Mouse (Mus musculus) myocyte (in vitro differentiated cells): Measurements from ENCODE around the gene Exph5. TPM values are rescaled to one million over a fixed set of nuclear protein-coding genes. Genes with fewer than 3 reads are reported as not detected.

Experiments
- H3K27me3 ChIP-seq: one replicate; pipeline ENCODE4 v1.6.1; 2011; ENCODE audit not compliant: control insufficient read depth, insufficient read depth, insufficient read length
- H3K36me3 ChIP-seq: one replicate; pipeline ENCODE4 v1.6.1; 2011; ENCODE audit not compliant: control insufficient read depth, insufficient read depth
- H3K4me2 ChIP-seq: one replicate; pipeline ENCODE4 v1.6.1; 2011; ENCODE audit warnings: low read depth, control low read depth
- H3K4me3 ChIP-seq: one replicate; pipeline ENCODE4 v1.5.1; 2011; ENCODE audit warnings: mild to moderate bottlenecking, control low read depth, moderate library complexity
- H3K79me2 ChIP-seq: one replicate; pipeline ENCODE4 v1.6.1; 2011; ENCODE audit not compliant: control insufficient read depth, insufficient read depth
- H3ac ChIP-seq: one replicate; pipeline ENCODE4 v1.6.1; 2011; ENCODE audit not compliant: control insufficient read depth, insufficient read length
- CEBPB ChIP-seq: IDR thresholded peaks from 2 replicates; pipeline ENCODE4 v1.6.1; 2011; ENCODE audit warnings: mild to moderate bottlenecking, moderate library complexity; ENCODE audit not compliant: poor library complexity, insufficient read depth, severe bottlenecking
- E2F4 ChIP-seq: IDR thresholded peaks from one replicate; pipeline ENCODE4 v1.6.1; 2011; ENCODE audit warnings: mild to moderate bottlenecking, control low read depth, moderate library complexity; ENCODE audit not compliant: insufficient read depth
- MAX ChIP-seq: IDR thresholded peaks from one replicate; pipeline ENCODE4 v1.6.1; 2011; ENCODE audit warnings: low read depth, mild to moderate bottlenecking, control low read depth
- MYOD1 ChIP-seq, 3 experiments: IDR thresholded peaks; one replicate each; pipeline ENCODE4 v1.6.1; 2011; ENCODE audit warnings: control low read depth in 2 of 3, low read depth in 2 of 3, mild to moderate bottlenecking in 2 of 3, moderate library complexity in 1 of 3; ENCODE audit not compliant: insufficient read length in 2 of 3, control insufficient read depth in 1 of 3
- MYOG ChIP-seq, 3 experiments: IDR thresholded peaks; one replicate each; pipeline ENCODE4 v1.6.1; 2011; ENCODE audit warnings: control low read depth in 2 of 3, low read depth in 2 of 3, mild to moderate bottlenecking in 2 of 3; ENCODE audit not compliant: insufficient read length in 2 of 3, control insufficient read depth in 1 of 3, insufficient read depth in 1 of 3
- POLR2A ChIP-seq: IDR thresholded peaks from one replicate; pipeline ENCODE4 v1.6.1; 2011; ENCODE audit warnings: low read depth, mild to moderate bottlenecking, control low read depth, moderate library complexity; ENCODE audit not compliant: insufficient read length
- POLR2AphosphoS2 ChIP-seq: IDR thresholded peaks from one replicate; pipeline ENCODE4 v1.6.1; 2011; ENCODE audit warnings: low read depth, control low read depth; ENCODE audit not compliant: insufficient read length
- REST ChIP-seq: IDR thresholded peaks from one replicate; pipeline ENCODE4 v1.6.1; 2011; ENCODE audit warnings: mild to moderate bottlenecking, control low read depth, moderate library complexity; ENCODE audit not compliant: insufficient read depth, insufficient read length
- SRF ChIP-seq: IDR thresholded peaks from one replicate; pipeline ENCODE4 v1.6.1; 2011; ENCODE audit warnings: low read depth; ENCODE audit not compliant: control insufficient read depth, insufficient read length
- TCF12 ChIP-seq: IDR thresholded peaks from one replicate; pipeline ENCODE4 v1.6.1; 2011; ENCODE audit warnings: mild to moderate bottlenecking, control low read depth; ENCODE audit not compliant: poor library complexity, insufficient read depth, severe bottlenecking
- TCF3 ChIP-seq: IDR thresholded peaks from one replicate; pipeline ENCODE4 v1.6.1; 2011; ENCODE audit warnings: low read depth, control low read depth; ENCODE audit not compliant: insufficient read length
- USF1 ChIP-seq: IDR thresholded peaks from one replicate; pipeline ENCODE4 v1.6.1; 2011; ENCODE audit warnings: low read depth, mild to moderate bottlenecking, control low read depth, moderate library complexity
- polyA plus RNA-seq: library from polyadenylated mRNA; unstranded; fragments of >200 nt; fragmentation: generic; extraction: Trizol; gene quantifications from one replicate; pipeline ENCODE4 v1.2.1, GENCODE M21; 2012; ENCODE audit warnings: missing spikeins

The Exph5 gene
- polyA plus RNA-seq, 1 experiment: not detected

DNA sequence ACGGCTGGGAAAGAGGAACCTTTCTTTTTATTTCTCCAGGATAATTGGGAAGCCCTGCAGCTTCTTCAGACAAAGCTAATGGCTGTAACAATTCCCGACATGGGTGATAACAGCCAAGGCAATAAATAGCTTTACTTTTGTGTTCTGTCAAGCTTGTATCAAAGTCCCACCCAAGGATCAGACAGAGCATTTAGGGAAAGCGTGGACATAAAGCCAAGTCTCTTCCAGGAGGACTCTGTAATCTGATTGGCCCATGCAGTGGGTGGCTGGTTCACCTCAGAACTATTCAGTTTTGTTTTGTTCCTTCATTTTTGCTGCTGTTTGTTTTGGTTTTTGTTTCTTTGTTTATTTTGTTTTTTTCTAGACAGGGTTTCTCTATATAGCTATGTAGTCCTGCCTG lies 44.3 kb downstream of the Exph5 start:
- no peaks in the 10 kb centered on the region for H3K36me3 ChIP-seq
- H3K4me2 ChIP-seq: no peak overlapping the region
- peaks cover 10% of the 10 kb centered on the region for H3K27me3 ChIP-seq
- TF ChIP-seq MYOD1 (IDR thresholded peaks at IDR 0.05; ENCODE audit: control insufficient read depth in 1 of 3, insufficient read length in 2 of 3, low read depth in 2 of 3) (no peak), MYOG (IDR thresholded peaks at IDR 0.05; ENCODE audit: control insufficient read depth in 1 of 3, insufficient read depth in 1 of 3, insufficient read length in 2 of 3, low read depth in 2 of 3) (no peak)
- no peak overlapping the region for H3K4me3 ChIP-seq
- no peaks in the 10 kb centered on the region for H3K79me2 ChIP-seq
- no peak overlapping the region for H3ac ChIP-seq

GRCm38 (mm10) chr9:53346402-53346801 lies 44.9 kb downstream of the Exph5 start:
- H3K79me2 ChIP-seq: no peaks in the 10 kb centered on the region
- TF ChIP-seq MAX: no peak
- H3K36me3 ChIP-seq: no peaks in the 10 kb centered on the region
- H3K27me3 ChIP-seq: peaks cover 4% of the 10 kb centered on the region
- H3K4me2 ChIP-seq: no peak overlapping the region
- H3K4me3 ChIP-seq: no peak overlapping the region
- no peak overlapping the region for H3ac ChIP-seq

DNA sequence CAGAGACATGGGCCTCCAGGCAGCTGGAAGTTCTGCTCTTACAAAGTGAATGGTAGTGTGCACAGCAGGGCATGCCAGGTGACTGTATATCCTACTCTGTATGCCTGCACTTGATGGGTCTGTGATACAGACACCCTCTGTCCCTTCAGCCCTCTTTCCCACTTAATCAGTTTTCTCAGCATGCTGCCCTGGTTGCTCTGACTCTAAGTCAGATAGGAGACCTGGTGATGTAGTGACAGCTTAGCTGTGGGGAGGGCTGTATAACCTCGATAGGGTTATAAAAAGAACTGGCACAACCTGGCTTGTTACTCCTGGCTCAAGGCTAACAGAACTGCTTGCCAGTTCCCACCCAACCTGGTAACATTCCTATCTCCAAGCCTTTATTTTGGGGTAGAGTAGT lies 47.7 kb downstream of the Exph5 start:
- Histone ChIP-seq H3K4me2 (no peak overlapping the region), H3K27me3 (no peaks in the 10 kb centered on the region), H3K36me3 (no peaks in the 10 kb centered on the region), H3K79me2 (no peaks in the 10 kb centered on the region), H3ac (no peak overlapping the region), H3K4me3 (no peak overlapping the region)
- TF ChIP-seq USF1: no peak

- Histone ChIP-seq H3K4me3 (no peak overlapping the region), H3K79me2 (no peaks in the 10 kb centered on the region), H3K27me3 (no peaks in the 10 kb centered on the region), H3K36me3 (no peaks in the 10 kb centered on the region), H3ac (no peak overlapping the region), H3K4me2 (no peak overlapping the region)
- TF ChIP-seq E2F4 (no peak), MAX (no peak), POLR2A (no peak), MYOG (IDR thresholded peaks at IDR 0.05; ENCODE audit: control insufficient read depth in 1 of 3, insufficient read depth in 1 of 3, insufficient read length in 2 of 3, low read depth in 2 of 3) (no peak), MYOD1 (IDR thresholded peaks at IDR 0.05; ENCODE audit: control insufficient read depth in 1 of 3, insufficient read length in 2 of 3, low read depth in 2 of 3) (no peak), TCF12 (no peak), POLR2AphosphoS2 (no peak), CEBPB (no peak), USF1 (no peak), TCF3 (no peak), SRF (no peak), REST (no peak)
These were observed 48.9 kb downstream of the Exph5 start for GRCm38 (mm10) chr9:53350331-53350730.

- TF ChIP-seq MAX (no peak), E2F4 (no peak), MYOG (IDR thresholded peaks at IDR 0.05; ENCODE audit: control insufficient read depth in 1 of 3, insufficient read depth in 1 of 3, insufficient read length in 2 of 3, low read depth in 2 of 3) (no peak), MYOD1 (IDR thresholded peaks at IDR 0.05; ENCODE audit: control insufficient read depth in 1 of 3, insufficient read length in 2 of 3, low read depth in 2 of 3) (no peak), CEBPB (no peak), POLR2AphosphoS2 (no peak), USF1 (no peak), SRF (no peak), TCF3 (no peak), REST (no peak)
- Histone ChIP-seq H3K36me3 (no peaks in the 10 kb centered on the region), H3K79me2 (no peaks in the 10 kb centered on the region), H3K4me2 (no peak overlapping the region), H3K27me3 (no peaks in the 10 kb centered on the region), H3ac (no peak overlapping the region), H3K4me3 (no peak overlapping the region)
These were observed 50.4 kb downstream of the Exph5 start for GRCm38 (mm10) chr9:53351899-53352298.

DNA sequence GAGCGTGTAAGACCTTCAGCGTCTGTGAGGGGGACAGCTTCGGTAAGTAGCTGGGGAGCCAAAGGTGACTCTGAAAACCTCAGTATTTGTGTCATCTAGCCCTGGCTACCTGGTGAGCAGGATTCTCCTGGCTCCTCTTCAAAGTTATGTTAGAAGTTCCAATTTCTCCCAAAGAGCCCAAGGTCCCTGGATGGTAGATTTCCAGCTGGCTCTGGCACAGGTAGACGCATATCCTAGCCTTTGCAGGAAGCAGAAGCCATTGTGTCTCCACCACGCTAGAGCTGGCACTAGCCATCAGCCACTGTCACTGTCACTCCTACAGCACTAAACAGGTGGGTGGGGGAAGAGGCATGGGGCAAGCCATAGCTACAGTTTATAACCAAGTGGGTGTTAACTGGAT lies 51.7 kb downstream of the Exph5 start:
- Histone ChIP-seq H3K4me2 (no peak overlapping the region), H3K27me3 (no peaks in the 10 kb centered on the region), H3K4me3 (no peak overlapping the region), H3ac (no peak overlapping the region), H3K79me2 (no peaks in the 10 kb centered on the region), H3K36me3 (no peaks in the 10 kb centered on the region)
- TF ChIP-seq POLR2AphosphoS2 (no peak), REST (no peak), USF1 (no peak), TCF3 (no peak), SRF (no peak), TCF12 (no peak), MYOD1 (IDR thresholded peaks at IDR 0.05; ENCODE audit: control insufficient read depth in 1 of 3, insufficient read length in 2 of 3, low read depth in 2 of 3) (no peak), MYOG (IDR thresholded peaks at IDR 0.05; ENCODE audit: control insufficient read depth in 1 of 3, insufficient read depth in 1 of 3, insufficient read length in 2 of 3, low read depth in 2 of 3) (no peak), POLR2A (no peak), E2F4 (no peak), MAX (no peak), CEBPB (no peak)
